Mouse (Mus musculus) hindbrain, embryonic 12.5 days (tissue): ENCODE data around the gene Urah. TPM values are rescaled to one million over a fixed set of nuclear protein-coding genes. Genes with fewer than 3 reads are reported as not detected.

ENCODE experiments used
- ATAC-seq: fragments of 200-750 bp; cut with Nextera tagmentation; 2 replicates; pipeline ENCODE4 v1.8.0; 2017; ENCODE audit warnings: moderate TSS enrichment; ENCODE audit not compliant: low FRiP score
- H3K27ac ChIP-seq: fragments of 300-500 bp; sonication (generic); 2 replicates; pipeline ENCODE4 v1.5.1; 2016; ENCODE audit warnings: mild to moderate bottlenecking
- H3K27me3 ChIP-seq: fragments of 300-500 bp; sonication (generic); 2 replicates; pipeline ENCODE4 v1.6.1; 2016; ENCODE audit warnings: mild to moderate bottlenecking
- H3K36me3 ChIP-seq: fragments of 300-500 bp; sonication (generic); 2 replicates; pipeline ENCODE4 v1.6.1; 2016; ENCODE audit warnings: mild to moderate bottlenecking
- H3K4me1 ChIP-seq: fragments of 300-500 bp; sonication (generic); 2 replicates; pipeline ENCODE4 v1.6.1; 2016
- H3K4me2 ChIP-seq: fragments of 300-500 bp; sonication (generic); replicated peaks from 2 replicates; pipeline ENCODE4 v1.6.1; 2016; ENCODE audit warnings: mild to moderate bottlenecking
- H3K4me3 ChIP-seq: fragments of 300-500 bp; sonication (generic); 2 replicates; pipeline ENCODE4 v1.5.1; 2016; ENCODE audit warnings: mild to moderate bottlenecking
- H3K9ac ChIP-seq: fragments of 300-500 bp; sonication (generic); 2 replicates; pipeline ENCODE4 v1.6.1; 2016; ENCODE audit warnings: mild to moderate bottlenecking, moderate library complexity
- H3K9me3 ChIP-seq: fragments of 300-500 bp; sonication (generic); replicated peaks from 2 replicates; pipeline ENCODE4 v1.6.1; 2016; ENCODE audit warnings: mild to moderate bottlenecking
- WGBS: fragments of 180-500 bp; shearing (Covaris S2); methylation state at CpG from one replicate; pipeline ENCODE4 v1.1.7; 2016; 5-methylcytosine and 5-hydroxymethylcytosine counted together
- polyA plus RNA-seq: library from polyadenylated mRNA; unstranded; fragments of >200 nt; fragmentation: Nextera tagmentation; extraction: Ambion mirVana; gene quantifications from 2 replicates; pipeline ENCODE4 v1.2.1, GENCODE M21; 2016

The Urah gene
- polyA plus RNA-seq, 1 experiment from 2014 or later: not detected

GRCm38 (mm10) chr7:140821653-140822329 is 13.0 kb upstream of the Urah start, which contains the start of gene Zfp941:
Gene Zfp941, minus strand, starts transcription at chr7:140822178.
- Histone ChIP-seq H3K9me3 (no peaks in the 10 kb centered on the region), H3K36me3 (no peaks in the 10 kb centered on the region), H3K27ac (peak within 1 kb of the TSS; percentile 83), H3K9ac (peak within 1 kb of the TSS; percentile 72), H3K27me3 (no peaks in the 10 kb centered on the region), H3K4me3 (peak within 1 kb of the TSS; percentile 55), H3K4me2 (peak within 1 kb of the TSS; percentile 65), H3K4me1 (peaks cover 2% of the 10 kb centered on the region; the same call in 1 of the 2 replicates)
- WGBS: 3% methylated on average over 21 of the region's 21 CpGs
- peak; percentile 94 for ATAC-seq

- no peaks in the 10 kb centered on the region for H3K36me3 ChIP-seq
- H3K4me2 ChIP-seq: no peak overlapping the region
- peaks cover 2% of the 10 kb centered on the region; the same call in 1 of the 2 replicates for H3K4me1 ChIP-seq
- ATAC-seq: no peak
- WGBS: 93% methylated on average over 4 of the region's 4 CpGs
- no peak overlapping the region for H3K4me3 ChIP-seq
- H3K27ac ChIP-seq: no peak overlapping the region
- H3K27me3 ChIP-seq: no peaks in the 10 kb centered on the region
- no peaks in the 10 kb centered on the region for H3K9me3 ChIP-seq
- H3K9ac ChIP-seq: no peak overlapping the region
Measured at GRCm38 (mm10) chr7:140822731-140823130, 12.1 kb upstream of the Urah start.

DNA sequence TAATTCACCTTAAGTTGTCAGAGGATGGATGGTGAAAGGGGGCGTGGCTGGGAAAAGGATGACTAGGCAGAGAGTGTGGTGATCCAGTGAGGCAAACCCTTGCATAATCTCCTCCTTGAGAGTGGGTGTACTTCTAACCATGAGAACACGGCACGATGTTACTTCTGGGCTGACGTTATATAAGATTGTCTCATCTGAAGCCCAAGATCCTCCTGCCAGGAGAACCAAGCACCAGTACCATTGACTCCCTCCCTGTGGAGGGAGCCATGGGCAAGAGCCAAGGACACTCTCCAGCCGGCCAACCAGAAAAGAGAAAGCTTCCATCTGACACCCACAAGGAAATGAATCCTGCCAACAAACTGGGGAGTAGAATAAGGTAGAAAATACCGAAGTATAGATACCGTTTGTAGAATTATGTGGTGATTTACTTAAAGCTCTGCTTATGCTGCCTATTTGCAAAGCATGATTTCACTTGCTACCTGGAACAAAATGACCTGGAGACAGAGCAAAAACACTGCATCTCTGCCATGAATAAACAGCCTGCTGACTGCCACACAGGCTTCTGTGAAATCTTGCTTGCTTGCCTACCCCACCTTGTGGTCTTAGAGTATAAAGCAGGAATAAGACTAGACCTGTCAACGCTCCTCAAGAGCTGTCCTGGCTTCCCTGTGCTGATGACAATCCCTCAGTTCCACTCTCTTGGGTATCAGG is 6.5 kb upstream of the Urah start:
- H3K27me3 ChIP-seq: no peaks in the 10 kb centered on the region
- no peaks in the 10 kb centered on the region for H3K36me3 ChIP-seq
- H3K4me3 ChIP-seq: no peak overlapping the region
- H3K9ac ChIP-seq: no peak overlapping the region
- no peak overlapping the region for H3K27ac ChIP-seq
- H3K4me1 ChIP-seq: no peaks in the 10 kb centered on the region
- no peak for ATAC-seq
- 40% methylated on average over 8 of the region's 8 CpGs for whole genome bisulfite sequencing
- no peaks in the 10 kb centered on the region for H3K9me3 ChIP-seq
- no peak overlapping the region for H3K4me2 ChIP-seq

GRCm38 (mm10) chr7:140831447-140831846 is 3.4 kb upstream of the Urah start:
- no peak for ATAC-seq
- Histone ChIP-seq H3K4me3 (no peak overlapping the region), H3K27me3 (no peaks in the 10 kb centered on the region; the same call in 1 of the 2 replicates), H3K4me1 (no peaks in the 10 kb centered on the region), H3K27ac (no peak overlapping the region), H3K4me2 (no peak overlapping the region), H3K36me3 (no peaks in the 10 kb centered on the region), H3K9ac (no peak overlapping the region), H3K9me3 (no peaks in the 10 kb centered on the region)
- WGBS: 76% methylated on average over 6 of the region's 6 CpGs

DNA sequence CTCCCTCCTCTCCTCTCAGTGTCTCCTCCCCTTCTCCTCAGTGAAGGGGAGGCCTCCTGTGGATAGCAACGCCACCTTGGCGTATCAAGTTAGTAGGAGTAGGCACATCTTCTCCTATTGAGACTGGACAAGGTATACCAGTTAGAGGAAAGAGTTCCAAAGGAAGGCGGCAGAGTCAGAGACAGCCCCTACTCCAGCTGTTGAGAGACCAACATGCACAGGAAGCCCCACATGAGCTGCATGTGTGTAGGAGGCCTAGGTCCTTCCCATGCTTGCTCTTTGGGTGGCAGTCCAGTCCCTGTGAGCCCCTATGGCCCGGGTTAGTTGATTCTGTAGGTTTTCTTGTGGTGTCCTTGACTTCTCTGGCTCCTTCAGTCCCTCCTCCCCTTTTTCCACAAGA is 1.5 kb upstream of the Urah start:
- no peak overlapping the region for H3K4me2 ChIP-seq
- H3K36me3 ChIP-seq: no peaks in the 10 kb centered on the region
- 84% methylated on average over 4 of the region's 4 CpGs for WGBS
- H3K9ac ChIP-seq: no peak overlapping the region
- ATAC-seq: no peak
- H3K4me3 ChIP-seq: no peak overlapping the region
- no peak overlapping the region for H3K27ac ChIP-seq
- H3K27me3 ChIP-seq: no peaks in the 10 kb centered on the region; the same call in 1 of the 2 replicates
- no peaks in the 10 kb centered on the region for H3K4me1 ChIP-seq
- no peaks in the 10 kb centered on the region for H3K9me3 ChIP-seq

GRCm38 (mm10) chr7:140835758-140836087 is 905 bp downstream of the Urah start:
- Histone ChIP-seq H3K4me2 (no peak overlapping the region), H3K36me3 (no peaks in the 10 kb centered on the region), H3K27ac (no peak overlapping the region), H3K27me3 (no peaks in the 10 kb centered on the region; the same call in 1 of the 2 replicates), H3K4me3 (no peak overlapping the region), H3K9me3 (no peaks in the 10 kb centered on the region), H3K9ac (no peak overlapping the region), H3K4me1 (no peaks in the 10 kb centered on the region)
- no peak for ATAC-seq
- 81% methylated on average over 2 of the region's 2 CpGs for WGBS

- WGBS: 87% methylated on average over 9 of the region's 9 CpGs
- H3K4me2 ChIP-seq: no peak overlapping the region
Measured at GRCm38 (mm10) chr7:140836243-140837115, 1.7 kb downstream of the Urah start.

DNA sequence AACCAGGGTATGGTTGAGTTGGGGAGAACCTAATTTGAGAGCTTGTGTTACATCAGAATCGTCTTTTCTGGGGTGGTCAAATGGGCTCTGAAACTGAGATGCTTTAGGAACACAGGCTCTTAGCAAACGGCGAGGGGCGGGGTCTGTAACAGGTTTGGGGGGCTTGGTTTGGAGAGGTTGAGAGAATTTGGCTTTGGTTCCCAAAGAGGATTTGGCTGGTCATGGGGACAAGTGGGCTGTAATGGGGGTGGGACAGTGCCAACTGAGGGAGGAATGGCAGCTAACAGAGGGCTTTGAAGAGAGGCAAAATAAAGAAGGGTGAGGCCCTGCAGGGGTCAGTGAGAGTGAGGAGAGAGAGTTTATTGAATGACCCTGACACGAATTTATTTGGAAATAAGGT is 4.7 kb downstream of the Urah start:
- H3K9me3 ChIP-seq: no peaks in the 10 kb centered on the region
- H3K9ac ChIP-seq: no peak overlapping the region
- no peaks in the 10 kb centered on the region for H3K36me3 ChIP-seq
- H3K4me1 ChIP-seq: no peaks in the 10 kb centered on the region
- H3K4me2 ChIP-seq: no peak overlapping the region
- H3K4me3 ChIP-seq: no peak overlapping the region
- H3K27me3 ChIP-seq: peaks cover 9% of the 10 kb centered on the region
- no peak overlapping the region for H3K27ac ChIP-seq
- 65% methylated on average over 5 of the region's 5 CpGs for WGBS
- ATAC-seq: no peak

More at GRCm38 (mm10) chr7:140836243-140837115, 1.7 kb downstream of the Urah start:
- Histone ChIP-seq H3K9me3 (no peaks in the 10 kb centered on the region), H3K4me1 (no peaks in the 10 kb centered on the region), H3K9ac (no peak overlapping the region), H3K36me3 (no peaks in the 10 kb centered on the region), H3K27ac (no peak overlapping the region), H3K27me3 (peaks cover 4% of the 10 kb centered on the region), H3K4me3 (no peak overlapping the region)
- no peak for ATAC-seq

- H3K9me3 ChIP-seq: no peaks in the 10 kb centered on the region
- no peak overlapping the region for H3K27ac ChIP-seq
- no peak overlapping the region for H3K4me2 ChIP-seq
- ATAC-seq: no peak
- 48% methylated on average over 18 of the region's 19 CpGs for WGBS
- no peaks in the 10 kb centered on the region for H3K36me3 ChIP-seq
- no peak overlapping the region for H3K9ac ChIP-seq
- H3K27me3 ChIP-seq: peaks cover 15% of the 10 kb centered on the region
- no peaks in the 10 kb centered on the region for H3K4me1 ChIP-seq
- H3K4me3 ChIP-seq: no peak overlapping the region
Measured at GRCm38 (mm10) chr7:140840750-140841735, 6.2 kb downstream of the Urah start.

- WGBS: 78% methylated on average over 7 of the region's 7 CpGs
- no peak overlapping the region for H3K4me2 ChIP-seq
- H3K27ac ChIP-seq: no peak overlapping the region
- no peaks in the 10 kb centered on the region for H3K9me3 ChIP-seq
- no peak overlapping the region for H3K4me3 ChIP-seq
- no peak for ATAC-seq
- no peak overlapping the region for H3K9ac ChIP-seq
- H3K36me3 ChIP-seq: no peaks in the 10 kb centered on the region
- no peaks in the 10 kb centered on the region for H3K4me1 ChIP-seq
- H3K27me3 ChIP-seq: peaks cover 19% of the 10 kb centered on the region
Measured at GRCm38 (mm10) chr7:140843806-140844205, 9.0 kb downstream of the Urah start.

- WGBS: 28% methylated on average over 14 of the region's 14 CpGs
- Histone ChIP-seq H3K27ac (no peak within 1 kb of the TSS), H3K9ac (no peak within 1 kb of the TSS), H3K36me3 (no peaks in the 10 kb centered on the region), H3K27me3 (peaks cover 19% of the 10 kb centered on the region), H3K4me2 (no peak within 1 kb of the TSS), H3K4me1 (no peaks in the 10 kb centered on the region), H3K9me3 (no peaks in the 10 kb centered on the region), H3K4me3 (no peak within 1 kb of the TSS)
- peak; percentile 74 for ATAC-seq
Measured at GRCm38 (mm10) chr7:140844905-140845665, 10.3 kb downstream of the Urah start, which contains the start of gene Scgb1c1. Gene Scgb1c1, plus strand, starts transcription at chr7:140845547.
